Mouse (Mus musculus): ENCODE measurements at regions not wholly inside any gene's neighbourhood (a gene's known extent, or its start where the extent isn't known, plus 50 kb on each side); places are given as distances from the start of the nearest gene placed in this dataset.
A peak's percentile ranks its signal among the peaks of the same experiment; 100 is the strongest.

DNA sequence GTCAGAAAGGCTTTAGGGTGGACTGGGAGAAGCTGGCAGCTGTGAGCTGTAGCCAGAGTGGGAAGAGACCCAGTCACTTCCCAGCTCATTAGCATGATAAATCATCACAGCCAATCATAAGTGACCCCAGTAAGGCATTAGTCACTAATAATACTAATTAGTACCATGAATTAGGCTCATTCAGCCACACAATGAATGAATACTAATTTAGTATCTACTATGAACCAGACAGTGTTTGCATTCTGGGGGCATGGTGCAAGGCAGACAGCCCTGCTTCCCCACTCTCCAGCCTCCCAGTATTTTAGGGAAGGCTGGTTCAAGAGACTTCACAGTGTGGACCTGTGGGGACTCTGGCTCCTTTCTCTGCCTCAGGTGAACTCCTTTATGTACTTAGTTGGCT, 523.7 kb downstream of the Tbc1d22a start:
- DNase-seq (ENCODE audit: low spot score in 2 of 2), result no peak

- DNase-seq (ENCODE audit: low spot score in 2 of 2), result no peak
These were observed 524.1 kb downstream of the Tbc1d22a start for GRCm38 (mm10) chr15:86738356-86738755.

- DNase-seq (ENCODE audit: low spot score in 2 of 2), result no peak
These were observed 524.5 kb downstream of the Tbc1d22a start for GRCm38 (mm10) chr15:86738776-86739175.

GRCm38 (mm10) chr15:86751436-86752136, 537.3 kb downstream of the Tbc1d22a start:
- DNase-seq (ENCODE audit: low spot score in 2 of 2), result no peak

- DNase-seq (ENCODE audit: low spot score in 2 of 2), result no peak
These were observed 549.5 kb downstream of the Tbc1d22a start for GRCm38 (mm10) chr15:86763581-86764375.

GRCm38 (mm10) chr15:86767623-86768022, 553.4 kb downstream of the Tbc1d22a start:
- DNase-seq (ENCODE audit: low spot score in 2 of 2), result no peak

DNA sequence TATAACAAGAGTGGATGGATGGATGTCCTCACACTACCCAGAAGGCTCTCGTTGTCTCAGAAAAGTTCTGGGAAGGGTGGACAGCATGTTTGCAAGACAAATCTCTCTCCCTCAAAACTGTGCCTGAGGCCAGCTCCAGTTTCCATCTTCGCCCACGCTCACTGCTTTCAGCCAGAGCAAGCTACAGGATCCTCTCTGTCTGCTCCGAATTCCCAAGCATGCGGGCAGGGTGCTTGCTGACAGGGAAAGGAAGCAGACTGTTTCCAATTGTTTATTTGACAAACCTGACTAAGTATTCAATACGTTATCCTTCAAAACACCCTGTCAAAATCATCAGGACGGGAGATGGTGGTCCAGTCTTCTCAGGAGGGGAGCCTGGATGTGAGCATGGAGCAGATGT, 558.8 kb downstream of the Tbc1d22a start:
- DNase-seq (ENCODE audit: low spot score in 2 of 2), result peak in 1 of 2 experiments; percentile 13

- no peak for DNase-seq (ENCODE audit: low spot score in 2 of 2)
These were observed 563.7 kb downstream of the Tbc1d22a start for GRCm38 (mm10) chr15:86777998-86778397.

DNA sequence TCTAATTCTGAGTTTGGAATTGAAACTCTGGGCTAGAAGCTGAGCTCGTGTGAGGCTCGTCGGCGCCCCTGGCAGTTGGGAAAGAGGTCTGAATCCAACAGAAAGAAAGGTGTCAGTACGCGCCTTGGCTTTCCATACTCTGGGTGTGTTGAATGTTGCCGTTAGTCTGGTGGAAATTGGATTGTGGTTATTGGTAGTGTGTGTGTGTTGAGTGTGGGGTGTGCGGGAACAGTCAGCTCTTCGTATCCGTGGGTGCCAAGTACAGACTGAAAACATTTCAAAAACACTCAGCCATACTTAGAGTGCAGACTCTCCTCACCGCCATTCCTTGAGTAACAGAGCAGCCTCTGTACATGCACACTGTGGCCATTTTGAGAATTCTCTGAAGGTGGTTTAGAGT, 566.9 kb downstream of the Tbc1d22a start:
- no peak for DNase-seq (ENCODE audit: low spot score in 2 of 2)

DNA sequence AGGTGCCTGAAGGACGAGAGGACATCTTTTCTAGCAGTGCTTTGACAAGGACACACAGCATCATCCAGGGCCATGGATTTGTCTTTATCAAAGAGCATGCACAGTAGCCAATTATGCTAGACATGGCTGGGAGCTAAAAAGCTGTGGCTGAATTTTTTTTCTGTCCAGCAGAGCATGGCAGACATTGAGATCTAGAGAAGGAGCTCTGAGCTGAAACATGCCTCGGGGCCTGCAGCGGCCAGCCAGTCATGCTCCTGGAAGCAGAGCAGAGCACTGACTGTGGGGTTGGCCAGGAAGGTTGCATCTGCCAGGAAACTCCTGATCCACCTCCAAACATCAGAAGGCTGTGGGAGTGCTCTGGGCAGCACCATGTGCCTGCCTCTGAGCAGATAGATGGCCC, 580.5 kb downstream of the Tbc1d22a start:
- no peak for DNase-seq (ENCODE audit: low spot score in 2 of 2)

GRCm38 (mm10) chr15:86798474-86799178, 584.4 kb downstream of the Tbc1d22a start:
- DNase-seq (ENCODE audit: low spot score in 2 of 2), result no peak

GRCm38 (mm10) chr15:86807296-86808080, 593.2 kb downstream of the Tbc1d22a start:
- no peak for DNase-seq (ENCODE audit: low spot score in 2 of 2)

GRCm38 (mm10) chr15:86811821-86812220, 597.6 kb downstream of the Tbc1d22a start:
- DNase-seq (ENCODE audit: low spot score in 2 of 2), result no peak

DNA sequence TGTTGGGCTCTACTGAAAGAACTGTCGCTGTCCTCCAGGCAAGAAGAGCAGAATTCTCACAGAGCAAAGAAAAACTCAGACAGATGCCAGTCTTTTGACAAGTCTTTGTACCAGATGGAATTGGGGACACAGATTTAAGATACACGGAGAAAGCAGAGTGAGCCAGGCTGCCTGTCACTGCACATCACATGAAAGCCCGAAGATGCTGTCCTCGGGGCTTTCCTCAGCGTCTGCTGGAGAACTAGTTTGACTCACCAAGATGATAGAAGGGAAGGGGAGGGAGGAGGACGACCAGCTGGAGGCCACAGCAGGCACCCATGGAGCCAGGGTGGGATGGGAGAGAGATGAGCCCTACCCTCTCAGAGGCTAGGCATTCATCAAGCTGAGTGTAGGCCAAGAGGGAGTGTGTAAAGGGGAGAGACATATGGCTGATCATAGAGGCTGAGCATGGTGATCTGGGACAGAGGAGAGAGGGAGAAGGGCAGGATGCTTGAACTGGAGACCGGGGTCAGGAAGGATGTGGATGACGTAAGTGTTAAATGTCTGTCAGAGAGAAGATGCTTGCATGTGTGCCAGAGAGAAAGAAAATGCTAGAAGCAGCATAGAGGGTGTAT, 600.7 kb downstream of the Tbc1d22a start:
- DNase-seq (ENCODE audit: low spot score in 2 of 2), result no peak

DNA sequence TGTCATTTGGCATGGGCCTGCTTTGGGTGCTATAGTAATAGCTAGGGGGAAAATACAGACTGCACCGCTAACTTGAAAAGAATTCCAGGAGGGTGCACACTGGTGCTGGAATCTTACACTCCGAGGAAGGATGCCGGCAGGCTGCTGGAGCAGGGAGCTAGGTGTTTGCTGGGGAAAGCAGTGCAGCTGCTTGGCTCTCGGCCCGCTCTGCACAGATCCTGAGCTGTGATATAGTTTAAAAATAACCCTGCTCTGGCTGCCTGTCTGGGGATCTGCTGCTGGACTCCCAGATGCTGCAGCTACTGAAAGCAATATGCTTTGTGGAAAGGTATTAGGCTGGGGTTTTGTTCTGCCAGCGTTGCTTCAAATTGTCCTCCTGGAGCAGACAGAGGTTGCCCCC, 621.7 kb downstream of the Tbc1d22a start:
- peak; percentile 43 to 67 for DNase-seq (ENCODE audit: low spot score in 2 of 2)

DNA sequence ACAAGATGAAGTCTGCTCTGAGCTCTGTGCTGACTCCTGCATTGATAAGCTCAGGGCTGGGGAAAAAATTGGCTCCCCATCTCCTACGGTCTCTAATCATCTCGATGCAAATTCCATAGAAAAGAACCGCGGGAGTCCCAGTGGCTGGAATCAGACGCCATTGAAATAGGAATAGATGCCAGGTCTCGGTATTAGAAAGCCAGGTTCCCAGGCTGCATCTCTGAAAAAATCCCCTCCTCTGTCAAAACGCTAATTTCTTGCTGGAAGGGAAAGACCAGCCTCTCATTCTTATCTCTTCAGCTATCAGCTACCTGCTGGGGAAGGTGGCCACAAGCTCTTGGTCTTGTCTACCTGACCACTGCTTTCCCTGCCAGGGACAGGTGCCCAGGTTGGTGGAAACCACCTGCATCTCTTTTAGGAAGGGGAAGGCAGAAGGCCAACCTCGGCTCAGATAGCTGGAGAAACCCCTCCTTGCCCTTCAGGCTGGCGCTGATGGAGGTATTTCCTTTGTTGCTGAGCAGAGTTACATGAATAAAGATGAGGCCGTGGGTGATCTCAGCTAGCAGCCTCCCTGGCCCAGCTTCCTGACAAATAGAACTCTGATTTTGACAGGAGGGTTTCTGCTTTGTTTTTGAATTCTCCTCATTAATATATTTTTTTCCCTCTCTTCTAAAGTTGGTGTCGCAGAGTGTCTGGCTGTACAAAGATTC, 638.1 kb downstream of the Tbc1d22a start:
- DNase-seq (ENCODE audit: low spot score in 2 of 2), result no peak

DNA sequence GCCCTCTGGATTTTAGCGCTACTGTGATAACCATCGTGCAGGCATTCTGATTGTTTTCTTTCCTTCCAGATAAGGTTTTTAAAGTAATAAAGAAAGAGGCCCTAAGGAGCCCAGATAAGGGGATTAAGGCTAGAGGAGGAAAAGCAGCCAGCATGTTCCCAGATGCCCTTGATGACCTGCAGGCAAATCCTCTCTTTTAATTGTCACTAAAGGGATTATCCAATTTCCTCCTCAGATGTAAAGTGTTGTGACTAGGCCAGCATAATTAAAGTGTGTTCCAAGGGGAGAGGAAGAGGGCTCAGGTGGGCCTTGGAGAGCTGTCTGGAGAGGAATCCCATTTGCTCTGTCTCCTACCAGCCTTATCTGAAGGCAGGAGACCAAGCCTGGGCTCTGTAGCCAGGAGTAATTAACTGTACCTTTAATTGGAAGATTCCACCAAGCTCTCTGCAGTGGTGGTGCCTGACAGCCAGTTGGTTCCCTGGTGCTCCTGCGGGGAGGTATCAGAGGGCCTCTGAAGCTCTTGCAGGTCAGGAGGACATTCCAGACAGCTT, 644.2 kb downstream of the Tbc1d22a start:
- DNase-seq (ENCODE audit: low spot score in 2 of 2), result no peak

GRCm38 (mm10) chr15:86875721-86876309, 661.6 kb downstream of the Tbc1d22a start:
- DNase-seq (ENCODE audit: low spot score in 2 of 2), result no peak

- no peak for DNase-seq (ENCODE audit: low spot score in 2 of 2)
These were observed 647.1 kb upstream of the Fam19a5 start for GRCm38 (mm10) chr15:86896974-86897373.

- peak in 1 of 2 experiments; percentile 22 for DNase-seq (ENCODE audit: low spot score in 2 of 2)
These were observed 644.1 kb upstream of the Fam19a5 start for GRCm38 (mm10) chr15:86899961-86900360.

All from frontal cortex, postnatal 36 days (tissue).